Mouse (Mus musculus) G1E (cell line): ENCODE measurements around the gene Zmynd11. TPM values are rescaled to one million over a fixed set of nuclear protein-coding genes. Genes with fewer than 3 reads are reported as not detected.

Experiments used
- ATAC-seq: 2 replicates; pipeline ENCODE4 v1.8.0; 2016; ENCODE audit warnings: mild to moderate bottlenecking; ENCODE audit not compliant: insufficient number of reproducible peaks, poor library complexity, low FRiP score, severe bottlenecking; ENCODE audit errors: extremely low read depth
- DNase-seq: peaks from one replicate; pipeline ENCODE4 v3.0.0; 2012; ENCODE audit warnings: low spot score
- H3K27me3 ChIP-seq: 2 replicates; pipeline ENCODE4 v1.6.1; 2012; ENCODE audit warnings: mild to moderate bottlenecking, low read length, inconsistent platforms; ENCODE audit not compliant: insufficient read depth
- H3K36me3 ChIP-seq: replicated peaks from 2 replicates; pipeline ENCODE3; 2012; ENCODE audit warnings: mild to moderate bottlenecking, inconsistent platforms
- H3K4me1 ChIP-seq: 2 replicates; pipeline ENCODE4 v1.6.1; 2012; ENCODE audit warnings: low read depth, low read length, inconsistent platforms, mixed read lengths; ENCODE audit not compliant: insufficient read depth
- H3K4me3 ChIP-seq: 2 replicates; pipeline ENCODE4 v1.5.1; 2012; ENCODE audit warnings: low read depth, mild to moderate bottlenecking, inconsistent platforms, low read length, moderate library complexity, mixed read lengths
- H3K9me3 ChIP-seq: replicated peaks from 2 replicates; pipeline ENCODE4 v1.6.1; 2012; ENCODE audit warnings: inconsistent platforms
- CTCF ChIP-seq: IDR thresholded peaks from 2 replicates; pipeline ENCODE4 v1.5.1; 2012; ENCODE audit warnings: low read depth, low read length, inconsistent platforms, mixed read lengths
- GATA1 ChIP-seq: IDR thresholded peaks from 2 replicates; pipeline ENCODE4 v1.6.1; 2012; ENCODE audit warnings: borderline replicate concordance, low read length, inconsistent platforms, mixed read lengths
- GATA2 ChIP-seq: IDR thresholded peaks from 2 replicates; pipeline ENCODE4 v1.6.1; 2012; ENCODE audit warnings: low read depth, low read length, inconsistent platforms, borderline replicate concordance
- POLR2AphosphoS5 ChIP-seq: IDR thresholded peaks from 2 replicates; pipeline ENCODE4 v1.6.1; 2012; ENCODE audit warnings: low read depth, low read length, inconsistent platforms; ENCODE audit not compliant: insufficient replicate concordance
- TAL1 ChIP-seq: conservative IDR thresholded peaks from 2 replicates; pipeline ENCODE4 v1.6.1; 2012; ENCODE audit warnings: low read depth, low read length, inconsistent platforms, mixed read lengths
- polyA plus RNA-seq: library from polyadenylated mRNA; stranded (reverse); fragments of >175 nt; gene quantifications from 2 replicates; pipeline ENCODE4 v1.2.3, GENCODE M21; 2012
- total RNA-seq, 2 experiments: library from RNA; stranded (forward) in 1 of 2; stranded (reverse) in 1 of 2; fragments of 200-1000 nt in 1 of 2; fragments of >200 nt in 1 of 2; fragmentation: Nextera tagmentation in 1 of 2; gene quantifications; 2 replicates each; pipeline ENCODE4 v1.2.3; 2014 to 2017

Gene Zmynd11
- total and polyA plus RNA-seq, 3 experiments, result 23.8 to 90.0 (median 76.9) TPM

DNA sequence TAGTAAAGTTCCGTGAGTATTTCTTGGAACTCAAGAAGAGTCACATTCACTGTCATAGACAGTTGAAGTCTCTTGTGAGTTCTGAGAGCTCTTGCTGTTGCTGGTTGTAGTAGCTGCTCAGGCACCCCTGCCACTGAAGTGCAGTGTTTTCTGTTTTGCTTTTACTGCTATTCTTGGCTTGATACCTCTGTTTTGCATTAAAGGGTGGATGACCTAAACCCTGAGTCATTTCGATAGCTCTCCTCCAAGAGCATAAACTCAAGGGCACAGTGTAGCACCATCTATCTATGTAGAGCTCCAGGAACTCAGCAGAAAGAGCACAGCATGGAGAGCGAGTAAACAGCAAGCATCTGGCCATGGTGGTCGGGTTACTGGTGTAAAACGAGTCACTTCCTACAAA, 2.1 kb upstream of the Zmynd11 start:
- ATAC-seq, result no peak
- peaks cover 24% of the 10 kb centered on the region for H3K27me3 ChIP-seq
- DNase-seq, result no peak
- peaks cover 27% of the 10 kb centered on the region for H3K4me1 ChIP-seq
- no peaks in the 10 kb centered on the region for H3K36me3 ChIP-seq
- no peak for TF ChIP-seq TAL1
- TF ChIP-seq POLR2AphosphoS5, result no peak
- TF ChIP-seq CTCF, result no peak
- TF ChIP-seq GATA1, result no peak
- no peak for TF ChIP-seq GATA2
- no peak overlapping the region for H3K4me3 ChIP-seq
- no peaks in the 10 kb centered on the region for H3K9me3 ChIP-seq

GRCm38 (mm10) chr13:9766497-9766896, 1.4 kb upstream of the Zmynd11 start:
- no peak for DNase-seq

GRCm38 (mm10) chr13:9765537-9765851, 364 bp upstream of the Zmynd11 start:
- H3K27me3 ChIP-seq, result peaks cover 18% of the 10 kb centered on the region
- peak; percentile 11 for DNase-seq
- no peak for ATAC-seq

More at GRCm38 (mm10) chr13:9766497-9766896, 1.4 kb upstream of the Zmynd11 start:
- TF ChIP-seq TAL1, result no peak
- TF ChIP-seq GATA1, result no peak
- no peak for TF ChIP-seq CTCF
- no peak for TF ChIP-seq POLR2AphosphoS5
- TF ChIP-seq GATA2, result no peak
- H3K4me3 ChIP-seq, result no peak overlapping the region
- peaks cover 31% of the 10 kb centered on the region for H3K4me1 ChIP-seq
- H3K36me3 ChIP-seq, result no peaks in the 10 kb centered on the region
- H3K9me3 ChIP-seq, result no peaks in the 10 kb centered on the region
- H3K27me3 ChIP-seq, result peaks cover 19% of the 10 kb centered on the region
- no peak for ATAC-seq

DNA sequence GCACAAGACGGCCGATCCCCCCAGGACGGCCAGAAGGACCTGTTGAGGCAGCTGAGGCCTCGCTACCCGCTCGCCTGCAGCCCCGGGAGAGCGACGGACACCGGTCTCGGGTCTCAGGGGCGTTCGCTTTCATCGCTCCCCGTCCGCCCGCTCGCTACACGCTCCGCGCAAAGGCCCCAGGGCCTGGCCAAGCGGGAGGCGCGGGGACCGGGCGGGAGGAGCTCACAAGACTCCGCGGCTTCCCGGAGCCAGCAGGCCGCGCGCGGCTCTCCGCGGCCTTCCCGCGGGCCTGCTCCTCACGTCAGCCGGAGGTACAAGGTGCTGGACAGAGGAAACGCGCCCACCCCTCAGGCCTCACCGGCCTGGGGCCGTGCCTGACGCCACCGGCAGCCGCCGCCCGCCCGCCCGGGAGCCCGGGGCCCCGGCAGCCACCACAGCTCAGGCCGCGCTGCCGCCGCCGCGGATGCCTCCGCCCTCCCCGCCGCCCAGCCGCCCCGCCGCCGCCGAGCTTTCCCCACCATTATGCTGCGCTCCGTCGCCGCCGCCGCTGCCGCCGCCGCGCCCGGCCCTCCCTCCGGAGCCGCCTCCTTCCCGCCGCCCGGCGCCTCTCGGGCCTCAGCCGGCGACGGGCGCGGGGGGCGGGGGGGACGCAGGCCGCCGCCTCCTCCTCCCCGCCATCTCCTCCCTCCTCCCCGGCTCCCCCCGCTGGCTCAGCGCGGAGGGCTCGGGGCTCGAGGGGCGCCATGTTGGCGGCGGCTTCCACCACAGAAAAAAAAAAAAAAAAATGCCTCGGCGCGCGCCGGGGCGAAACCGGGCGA, 1.1 kb downstream of the Zmynd11 start:
- H3K4me3 ChIP-seq, result peak overlapping the region; percentile 91
- H3K27me3 ChIP-seq, result peaks cover 12% of the 10 kb centered on the region
- no peak for ATAC-seq
- H3K4me1 ChIP-seq, result peaks cover 47% of the 10 kb centered on the region
- TF ChIP-seq POLR2AphosphoS5 (no peak), TAL1 (no peak), GATA2 (no peak), GATA1 (no peak), CTCF (no peak)
- DNase-seq, result peak; percentile 71
- no peaks in the 10 kb centered on the region for H3K9me3 ChIP-seq
- H3K36me3 ChIP-seq, result no peaks in the 10 kb centered on the region

More at GRCm38 (mm10) chr13:9765537-9765851, 364 bp upstream of the Zmynd11 start:
- Histone ChIP-seq H3K4me1 (peaks cover 38% of the 10 kb centered on the region), H3K9me3 (no peaks in the 10 kb centered on the region), H3K4me3 (peak overlapping the region; percentile 91; the same call in 1 of the 2 replicates), H3K36me3 (no peaks in the 10 kb centered on the region)
- TF ChIP-seq GATA2, result no peak

DNA sequence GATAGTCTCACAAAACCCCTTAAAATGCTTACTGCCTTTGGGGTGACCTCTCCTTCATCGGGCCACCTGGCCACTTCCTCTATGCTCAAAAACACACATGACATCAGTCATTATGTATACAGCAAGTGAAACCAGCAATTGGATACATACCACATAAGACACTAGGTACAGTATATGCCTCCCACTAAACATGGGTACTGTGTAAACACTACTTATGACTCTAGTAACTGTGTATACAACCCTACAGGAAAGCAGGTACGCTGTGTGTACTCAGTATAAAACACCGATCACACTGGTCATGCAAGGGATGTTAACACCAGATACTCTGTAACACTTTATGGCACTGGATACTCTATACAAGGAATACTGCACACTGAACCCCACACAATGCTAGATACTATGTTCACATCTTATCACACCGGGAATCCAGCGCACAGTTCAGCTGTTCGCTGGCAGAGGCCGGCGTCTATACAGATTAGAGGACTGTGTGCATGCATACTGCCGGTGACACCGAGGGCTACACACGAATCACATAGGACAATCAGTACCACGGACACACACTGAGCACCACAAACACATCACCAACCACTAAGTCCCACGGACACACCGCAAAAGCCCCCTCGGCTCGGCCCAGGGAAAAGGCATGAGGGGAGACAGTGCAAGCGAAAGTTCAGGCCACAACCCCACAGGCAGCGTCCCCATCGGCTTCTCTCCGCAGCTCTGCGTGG, 1.9 kb downstream of the Zmynd11 start:
- no peaks in the 10 kb centered on the region for H3K9me3 ChIP-seq
- TF ChIP-seq POLR2AphosphoS5, result 0 out of 2 replicates have a peak, but pooled peaks have one; percentile 54
- no peak for TF ChIP-seq GATA1
- H3K27me3 ChIP-seq, result peaks cover 4% of the 10 kb centered on the region
- H3K4me3 ChIP-seq, result peak overlapping the region; percentile 91
- H3K36me3 ChIP-seq, result no peaks in the 10 kb centered on the region
- ATAC-seq (no peak; the same call in 1 of the 2 replicates), DNase-seq (no peak)
- H3K4me1 ChIP-seq, result peaks cover 49% of the 10 kb centered on the region

DNA sequence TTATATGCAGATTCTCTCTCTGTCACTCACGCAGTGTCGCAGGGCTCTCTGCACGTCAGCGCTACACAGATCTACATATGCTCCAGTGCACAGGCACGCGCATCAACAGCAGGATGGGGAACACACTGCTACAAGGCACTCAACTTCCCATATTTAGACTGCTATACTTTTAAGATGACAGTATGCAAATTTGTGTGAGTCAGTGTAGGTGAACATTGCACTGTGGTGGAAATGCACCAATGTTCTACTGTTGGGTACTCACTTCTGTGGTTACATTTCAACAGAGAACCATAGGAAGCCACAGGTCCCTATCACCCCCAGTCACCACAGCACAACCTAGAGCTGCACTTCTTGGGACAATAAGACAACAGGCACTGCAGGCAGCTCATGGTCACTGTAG, 5.1 kb downstream of the Zmynd11 start:
- H3K4me3 ChIP-seq, result no peak overlapping the region; the same call in 1 of the 2 replicates
- peaks cover 14% of the 10 kb centered on the region for H3K36me3 ChIP-seq
- peak; percentile 44 for DNase-seq
- peaks cover 42% of the 10 kb centered on the region for H3K4me1 ChIP-seq
- H3K27me3 ChIP-seq, result no peaks in the 10 kb centered on the region
- H3K9me3 ChIP-seq, result no peaks in the 10 kb centered on the region
- ATAC-seq, result peak; percentile 91
- TF ChIP-seq POLR2AphosphoS5 (no peak), TAL1 (0 out of 2 replicates have a peak, but pooled peaks have one; percentile 4)

- TF ChIP-seq TAL1, result no peak
- TF ChIP-seq CTCF, result no peak
- Histone ChIP-seq H3K4me1 (peaks cover 34% of the 10 kb centered on the region), H3K27me3 (no peaks in the 10 kb centered on the region), H3K4me3 (no peak overlapping the region), H3K9me3 (no peaks in the 10 kb centered on the region), H3K36me3 (peaks cover 21% of the 10 kb centered on the region)
- no peak for DNase-seq
- ATAC-seq, result no peak
These were observed 7.2 kb downstream of the Zmynd11 start for GRCm38 (mm10) chr13:9757842-9758491.
